ENCODE assay signal across 8 mouse cellular contexts in the genomic region with DNA sequence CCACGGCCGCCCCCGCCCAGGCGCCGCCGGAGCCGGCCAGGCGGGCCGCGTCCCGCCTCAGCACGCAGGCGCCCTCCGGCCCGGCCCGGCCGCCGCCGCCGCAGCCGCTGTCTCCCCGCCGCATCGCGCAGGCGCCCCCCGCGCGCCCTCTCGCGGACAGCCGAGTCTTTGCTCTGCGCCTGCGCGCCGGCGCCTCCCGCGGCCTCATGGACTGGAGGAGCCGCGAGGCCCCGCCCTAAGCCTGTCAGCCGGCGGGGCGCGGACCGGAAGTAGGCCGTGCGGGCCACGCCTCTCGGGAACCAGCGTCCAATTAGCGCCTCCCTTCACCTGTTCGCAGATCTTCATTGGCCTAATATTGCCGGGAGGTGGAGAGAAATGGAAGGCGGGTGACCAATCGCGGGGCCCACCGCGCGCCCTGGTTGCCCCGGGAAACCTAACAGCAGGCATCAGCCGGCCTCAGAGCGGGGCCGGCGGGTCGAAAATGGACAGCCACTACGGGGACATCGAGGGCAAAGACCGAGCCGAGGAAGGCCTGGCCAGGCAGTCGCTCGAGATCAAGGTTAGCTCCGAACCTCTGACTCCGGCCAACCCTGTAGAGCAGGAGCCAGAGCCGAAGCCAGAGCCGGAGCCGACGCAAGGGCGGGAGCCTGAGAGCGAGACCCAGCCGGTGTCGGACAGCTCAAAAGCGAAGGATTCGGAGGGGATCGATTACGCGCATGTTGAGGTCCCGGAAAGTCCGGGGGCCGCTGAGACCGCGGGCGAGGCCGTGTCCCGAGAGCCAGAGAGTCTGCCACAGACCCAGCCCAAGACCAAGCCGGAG. TPM values are rescaled to one million over a fixed set of nuclear protein-coding genes. Genes with fewer than 3 reads are reported as not detected.
DNase-seq lines count a peak whose midpoint lies in the region; ATAC-seq lines count a peak whose summit lies in the region.

Gene Tada2b, minus strand, starts transcription at position 115 of the 820 bp plus-strand sequence.
Gene Ccdc96, plus strand, starts transcription at position 418 of the 820 bp plus-strand sequence.

- under 1% methylated on average over 96 of the region's 97 CpGs for WGBS in heart, embryonic 13.5 days
- 1% methylated on average over 93 of the region's 97 CpGs for WGBS in liver, embryonic 12.5 days (ENCODE audit: insufficient replicate concordance)
- WGBS in stomach, embryonic 15.5 days: under 1% methylated on average over 86 of the region's 97 CpGs

- ATAC-seq in heart, embryonic 13.5 days (ENCODE audit: extremely low read depth, insufficient number of reproducible peaks, low FRiP score, low TSS enrichment): peak; percentile 98
- peak; percentile 97 for ATAC-seq in liver, embryonic 12.5 days
- peak; percentile 99 for ATAC-seq in stomach, embryonic 15.5 days (ENCODE audit: insufficient read depth, low FRiP score, low read depth)

- peaks cover 33% of the 10 kb centered on the region for H3K4me1 ChIP-seq in brown adipose tissue, adult 24 weeks (ENCODE audit: control insufficient read depth, insufficient read depth, insufficient read length, low read length)
- H3K4me1 ChIP-seq in heart, embryonic 13.5 days: peaks cover 44% of the 10 kb centered on the region
- peaks cover 54% of the 10 kb centered on the region for H3K4me1 ChIP-seq in liver, embryonic 12.5 days
- peaks cover 24% of the 10 kb centered on the region for H3K4me1 ChIP-seq in stomach, embryonic 15.5 days

- peaks cover 14% of the 10 kb centered on the region for H3K36me3 ChIP-seq in heart, embryonic 13.5 days
- H3K36me3 ChIP-seq in liver, embryonic 12.5 days: peaks cover 8% of the 10 kb centered on the region
- 0 out of 2 replicates have a peak, but pooled peaks cover 4% of the 10 kb centered on the region for H3K36me3 ChIP-seq in stomach, embryonic 15.5 days

- peak within 1 kb of the TSS; percentile 98 for H3K9ac ChIP-seq in heart, embryonic 13.5 days
- H3K9ac ChIP-seq in liver, embryonic 12.5 days: peak within 1 kb of the TSS; percentile 94
- peak within 1 kb of the TSS; percentile 93 for H3K9ac ChIP-seq in stomach, embryonic 15.5 days

- DNase-seq in CD4-positive, CD25-positive, alpha-beta regulatory T cell, adult 2 months (ENCODE audit: low read depth, low spot score): peak; percentile 99
- peak; percentile 72 for DNase-seq in fat pad, adult 2 months (ENCODE audit: extremely low read depth, low read depth, low spot score)
- peak; percentile 98 for DNase-seq in kidney, postnatal 10 days
- peak; percentile 96 to 98 for DNase-seq in natural killer cell, adult 2 months (ENCODE audit: low spot score in 2 of 2)

- H3K4me2 ChIP-seq in heart, embryonic 13.5 days: peak within 1 kb of the TSS; percentile 97
- H3K4me2 ChIP-seq in liver, embryonic 12.5 days: peak within 1 kb of the TSS; percentile 97
- H3K4me2 ChIP-seq in stomach, embryonic 15.5 days: peak within 1 kb of the TSS; percentile 97

- peak within 1 kb of the TSS; percentile 99 for H3K4me3 ChIP-seq in brown adipose tissue, adult 24 weeks (ENCODE audit: insufficient read depth, low read depth, low read length)
- peak within 1 kb of the TSS; percentile 93 for H3K4me3 ChIP-seq in heart, embryonic 13.5 days
- H3K4me3 ChIP-seq in liver, embryonic 12.5 days: peak within 1 kb of the TSS; percentile 87
- H3K4me3 ChIP-seq in stomach, embryonic 15.5 days (replicated peaks): peak within 1 kb of the TSS; percentile 89

- H3K27ac ChIP-seq in brown adipose tissue, adult 24 weeks (replicated peaks; ENCODE audit: low read depth, low read length): peak within 1 kb of the TSS; percentile 75
- peak within 1 kb of the TSS; percentile 83 for H3K27ac ChIP-seq in heart, embryonic 13.5 days (replicated peaks)
- peak within 1 kb of the TSS; percentile 83 for H3K27ac ChIP-seq in liver, embryonic 12.5 days
- peak within 1 kb of the TSS; percentile 33; the same call in 1 of the 2 replicates for H3K27ac ChIP-seq in stomach, embryonic 15.5 days

- H3K9me3 ChIP-seq in heart, embryonic 13.5 days: no peaks in the 10 kb centered on the region
- no peaks in the 10 kb centered on the region for H3K9me3 ChIP-seq in liver, embryonic 12.5 days (replicated peaks)
- H3K9me3 ChIP-seq in stomach, embryonic 15.5 days: no peaks in the 10 kb centered on the region

- H3K27me3 ChIP-seq in heart, embryonic 13.5 days (replicated peaks): peaks cover 30% of the 10 kb centered on the region
- H3K27me3 ChIP-seq in liver, embryonic 12.5 days (replicated peaks): peaks cover 33% of the 10 kb centered on the region
- H3K27me3 ChIP-seq in stomach, embryonic 15.5 days (replicated peaks): peaks cover 10% of the 10 kb centered on the region

RNA-seq across cellular contexts. Expression of gene Tada2b, which starts in this region (rescaled TPM):
- polyA plus RNA-seq in brown adipose tissue, adult 24 weeks (2012; ENCODE audit: insufficient read depth, insufficient read length, missing spikeins): 26.5 and 32.9 TPM in 2 replicates
- 1.4 and 1.6 TPM in 2 replicates for polyA plus RNA-seq in heart, embryonic 13.5 days (2015; fragmentation: Nextera tagmentation; extraction: Ambion mirVana)
- 1.5 and 1.6 TPM in 2 replicates for polyA plus RNA-seq in liver, embryonic 12.5 days (2016; fragmentation: Nextera tagmentation; extraction: Ambion mirVana)
- polyA plus RNA-seq in stomach, embryonic 15.5 days (2015; fragmentation: Nextera tagmentation; extraction: Ambion mirVana): 2.0 and 2.2 TPM in 2 replicates

RNA-seq across cellular contexts. Expression of gene Ccdc96, which starts in this region (rescaled TPM):
- polyA plus RNA-seq in brown adipose tissue, adult 24 weeks (2012; ENCODE audit: insufficient read depth, insufficient read length, missing spikeins): 0.33 and 0.48 TPM in 2 replicates
- 0.23 and 0.27 TPM in 2 replicates for polyA plus RNA-seq in heart, embryonic 13.5 days (2015; fragmentation: Nextera tagmentation; extraction: Ambion mirVana)
- 0.25 and 0.31 TPM in 2 replicates for polyA plus RNA-seq in liver, embryonic 12.5 days (2016; fragmentation: Nextera tagmentation; extraction: Ambion mirVana)
- 0.10 and 0.27 TPM in 2 replicates for polyA plus RNA-seq in stomach, embryonic 15.5 days (2015; fragmentation: Nextera tagmentation; extraction: Ambion mirVana)

Comparison
In these comparisons a context has a peak if more than half of its experiments do, and no peak if none do; other contexts are left out.
1. Peak in every context shown above with its lines: DNase-seq, ATAC-seq, H3K4me3 ChIP-seq and H3K27ac ChIP-seq.
2. H3K27ac ChIP-seq: peak in every context shown above with its lines; median percentile 83 in heart, embryonic 13.5 days; 83 in liver, embryonic 12.5 days; 75 in brown adipose tissue, adult 24 weeks; 33 in stomach, embryonic 15.5 days.